Mouse (Mus musculus): ENCODE results near the gene BC025920. TPM values are rescaled to one million over a fixed set of nuclear protein-coding genes. Genes with fewer than 3 reads are reported as not detected.

BC025920 gene
- total and polyA plus RNA-seq, 3 experiments = 1.4 to 2.3 (median 1.6) TPM

GRCm38 (mm10) chr10:81579967-81580366 lies 26.1 kb upstream of the BC025920 start:
- peaks cover 4% of the 10 kb centered on the region for H3K9me3 ChIP-seq (replicated peaks; ENCODE audit: low read length)
- H3K36me3 ChIP-seq (replicated peaks in 1 of 2; ENCODE audit: control insufficient read depth in 1 of 2, insufficient read depth in 1 of 2, low read length in 1 of 2) = no peaks in the 10 kb centered on the region
- H3K4me2 ChIP-seq (ENCODE audit: insufficient read depth, low read depth, poor library complexity, severe bottlenecking) = no peak overlapping the region
- no peak for DNase-seq (ENCODE audit: extremely low read depth)
- TF ChIP-seq UBTF (IDR thresholded peaks at IDR 0.05; ENCODE audit: low read depth, low read length) = no peak
- TF ChIP-seq MAX (IDR thresholded peaks at IDR 0.05; ENCODE audit: low read length) = no peak
- no peak for TF ChIP-seq ZNF384 (IDR thresholded peaks at IDR 0.05; ENCODE audit: low read depth, low read length)
- no peak overlapping the region for H3K9ac ChIP-seq (ENCODE audit: insufficient read depth, low read depth)
- in situ Hi-C loops (cut with MboI; ENCODE audit: low pct_ligation_motif_present, low pct_unique_long_range_greater_than_20kb, low sequenced_read_pairs) = no loop called here
- peaks cover 0 to 2% of the 10 kb centered on the region in 2 experiments; a peak in 1 of 4 replicates for H3K4me1 ChIP-seq (ENCODE audit: control insufficient read depth in 1 of 2, insufficient read depth in 2 of 2)
- no peak overlapping the region for H3K27ac ChIP-seq (ENCODE audit: insufficient read depth, low read depth)
- H3K27me3 ChIP-seq (replicated peaks) = peaks cover 100% of the 10 kb centered on the region
- dilution Hi-C loops (cut with MboI; ENCODE audit: extremely low pct_ligation_motif_present, extremely low pct_unique_long_range_greater_than_20kb, low sequenced_read_pairs) = no loop called here
- H3K79me2 ChIP-seq (replicated peaks; ENCODE audit: control insufficient read depth, extremely low read depth, insufficient read depth, poor library complexity, severe bottlenecking) = no peaks in the 10 kb centered on the region
- H3K4me3 ChIP-seq (replicated peaks in 1 of 3; ENCODE audit: low read depth in 2 of 3, low read length in 2 of 3, poor library complexity in 1 of 3) = no peak overlapping the region

GRCm38 (mm10) chr10:81580441-81581070 lies 25.5 kb upstream of the BC025920 start:
- no peak overlapping the region for H3K9ac ChIP-seq (ENCODE audit: insufficient read depth, low read depth)
- peaks cover 4% of the 10 kb centered on the region for H3K9me3 ChIP-seq (replicated peaks; ENCODE audit: low read length)
- H3K4me3 ChIP-seq (replicated peaks in 1 of 3; ENCODE audit: low read depth in 2 of 3, low read length in 2 of 3, poor library complexity in 1 of 3) = no peak overlapping the region
- dilution Hi-C loops (cut with MboI; ENCODE audit: extremely low pct_ligation_motif_present, extremely low pct_unique_long_range_greater_than_20kb, low sequenced_read_pairs) (no loop called here), in situ Hi-C loops (cut with MboI; ENCODE audit: low pct_ligation_motif_present, low pct_unique_long_range_greater_than_20kb, low sequenced_read_pairs) (no loop called here)
- no peak for DNase-seq (ENCODE audit: extremely low read depth)
- TF ChIP-seq BHLHE40 (IDR thresholded peaks at IDR 0.05; ENCODE audit: low read depth, low read length) (no peak), UBTF (IDR thresholded peaks at IDR 0.05; ENCODE audit: low read depth, low read length) (no peak), MAZ (IDR thresholded peaks at IDR 0.05; ENCODE audit: low read depth, low read length) (no peak), KAT2A (IDR thresholded peaks at IDR 0.05; ENCODE audit: insufficient replicate concordance, low read length) (no peak), E2F4 (IDR thresholded peaks at IDR 0.05; ENCODE audit: insufficient replicate concordance, low read depth, low read length) (no peak), IRF4 (IDR thresholded peaks at IDR 0.05; ENCODE audit: low read depth, low read length) (no peak), ELF1 (IDR thresholded peaks at IDR 0.05; ENCODE audit: low read depth, low read length) (no peak), HCFC1 (IDR thresholded peaks at IDR 0.05; ENCODE audit: low read depth, low read length) (no peak), MXI1 (IDR thresholded peaks at IDR 0.05; ENCODE audit: low read depth, low read length) (no peak), MAX (IDR thresholded peaks at IDR 0.05; ENCODE audit: low read length) (no peak), TCF12 (IDR thresholded peaks at IDR 0.05; ENCODE audit: low read depth, low read length) (no peak), SIN3A (IDR thresholded peaks at IDR 0.05; ENCODE audit: low read length) (no peak), POLR2A (IDR thresholded peaks at IDR 0.05; ENCODE audit: low read depth, low read length) (no peak), NRF1 (IDR thresholded peaks at IDR 0.05; ENCODE audit: low read depth, low read length) (no peak), TBP (conservative IDR thresholded peaks at IDR 0.05; ENCODE audit: low read depth, low read length) (no peak), POLR2AphosphoS2 (IDR thresholded peaks at IDR 0.05; ENCODE audit: low read depth, low read length) (no peak), MYC (IDR thresholded peaks at IDR 0.05; ENCODE audit: low read depth, low read length) (no peak), USF1 (IDR thresholded peaks at IDR 0.05; ENCODE audit: low read depth, low read length) (no peak), ZNF384 (IDR thresholded peaks at IDR 0.05; ENCODE audit: low read depth, low read length) (no peak), JUN (IDR thresholded peaks at IDR 0.05; ENCODE audit: insufficient read depth, low read depth, low read length) (no peak)
- H3K4me2 ChIP-seq (ENCODE audit: insufficient read depth, low read depth, poor library complexity, severe bottlenecking) = no peak overlapping the region
- no peaks in the 10 kb centered on the region for H3K79me2 ChIP-seq (replicated peaks; ENCODE audit: control insufficient read depth, extremely low read depth, insufficient read depth, poor library complexity, severe bottlenecking)
- no peak overlapping the region for H3K27ac ChIP-seq (ENCODE audit: insufficient read depth, low read depth)
- H3K27me3 ChIP-seq (replicated peaks) = peaks cover 100% of the 10 kb centered on the region
- no peaks in the 10 kb centered on the region for H3K36me3 ChIP-seq (replicated peaks in 1 of 2; ENCODE audit: control insufficient read depth in 1 of 2, insufficient read depth in 1 of 2, low read length in 1 of 2)
- H3K4me1 ChIP-seq (ENCODE audit: control insufficient read depth in 1 of 2, insufficient read depth in 2 of 2) = peaks cover 0 to under 1% of the 10 kb centered on the region in 2 experiments; a peak in 1 of 4 replicates

Measured in CH12.LX (cell line).